Comparison of ENCODE assay signal across 12 mouse cellular contexts in genomic region chr12:83475419-83475818, GRCm38 (mm10). TPM values are rescaled to one million over a fixed set of nuclear protein-coding genes. Genes with fewer than 3 reads are reported as not detected.
A peak's percentile ranks its signal among the peaks of the same experiment; 100 is the strongest.
ATAC-seq lines count a peak whose summit lies in the region.
"Had no signal": no experiment of that assay in that cellular context is flagged by ENCODE, and none has a peak within 500 bp of the region (broad histone marks: within the 10 kb centered on the region; RNA-seq: fewer than 3 reads in every experiment).

No protein-coding gene starts in this region.

- H3K4me2 ChIP-seq in hindbrain, embryonic 12.5 days (replicated peaks) = no peak overlapping the region; the same call in 1 of the 2 replicates
- H3K4me2 ChIP-seq in hindbrain, embryonic 16.5 days (ENCODE audit: low read length) = no peak overlapping the region
- no peak overlapping the region for H3K4me2 ChIP-seq in midbrain, embryonic 12.5 days (replicated peaks)
- no peak overlapping the region for H3K4me2 ChIP-seq in midbrain, embryonic 15.5 days
- no peak overlapping the region for H3K4me2 ChIP-seq in neural tube, embryonic 14.5 days (ENCODE audit: low read depth, low read length)
- H3K4me2 ChIP-seq in neural tube, embryonic 15.5 days = no peak overlapping the region

- no peak for ATAC-seq in hindbrain, embryonic 12.5 days (ENCODE audit: low FRiP score)
- ATAC-seq in hindbrain, embryonic 16.5 days = no peak
- ATAC-seq in midbrain, embryonic 12.5 days (ENCODE audit: low FRiP score, low read depth) = no peak
- no peak for ATAC-seq in midbrain, embryonic 15.5 days (replicated peaks)
- ATAC-seq in neural tube, embryonic 14.5 days (ENCODE audit: low read depth) = 0 out of 2 replicates have a peak, but pooled peaks have one; percentile 58
- ATAC-seq in neural tube, embryonic 15.5 days (ENCODE audit: low FRiP score) = no peak
- ATAC-seq: activated CD4-positive, CD25-positive, alpha-beta regulatory T cell, adult 4 months; Patski had no signal

- H3K36me3 ChIP-seq in hindbrain, embryonic 12.5 days = no peaks in the 10 kb centered on the region
- H3K36me3 ChIP-seq in hindbrain, embryonic 16.5 days (ENCODE audit: control insufficient read depth, insufficient read depth, low read length) = no peaks in the 10 kb centered on the region
- no peaks in the 10 kb centered on the region for H3K36me3 ChIP-seq in midbrain, embryonic 12.5 days
- H3K36me3 ChIP-seq in midbrain, embryonic 15.5 days (replicated peaks) = no peaks in the 10 kb centered on the region
- H3K36me3 ChIP-seq in neural tube, embryonic 14.5 days (ENCODE audit: control insufficient read depth, insufficient read depth, low read length) = no peaks in the 10 kb centered on the region
- no peaks in the 10 kb centered on the region for H3K36me3 ChIP-seq in neural tube, embryonic 15.5 days
- H3K36me3 ChIP-seq: embryonic facial prominence, embryonic 10.5 days had no signal

- H3K9me3 ChIP-seq in hindbrain, embryonic 12.5 days (replicated peaks) = no peaks in the 10 kb centered on the region
- no peaks in the 10 kb centered on the region for H3K9me3 ChIP-seq in hindbrain, embryonic 16.5 days (ENCODE audit: control insufficient read depth, low read length)
- no peaks in the 10 kb centered on the region for H3K9me3 ChIP-seq in midbrain, embryonic 12.5 days
- H3K9me3 ChIP-seq in midbrain, embryonic 15.5 days = no peaks in the 10 kb centered on the region
- H3K9me3 ChIP-seq in neural tube, embryonic 14.5 days (ENCODE audit: control insufficient read depth, low read length) = no peaks in the 10 kb centered on the region
- H3K9me3 ChIP-seq in neural tube, embryonic 15.5 days (replicated peaks) = no peaks in the 10 kb centered on the region
- H3K9me3 ChIP-seq: embryonic facial prominence, embryonic 10.5 days; forebrain, embryonic 13.5 days had no signal

- no peak overlapping the region for H3K9ac ChIP-seq in hindbrain, embryonic 12.5 days
- no peak overlapping the region for H3K9ac ChIP-seq in hindbrain, embryonic 16.5 days (ENCODE audit: low read depth, low read length)
- H3K9ac ChIP-seq in midbrain, embryonic 12.5 days (replicated peaks) = no peak overlapping the region
- no peak overlapping the region for H3K9ac ChIP-seq in midbrain, embryonic 15.5 days
- H3K9ac ChIP-seq in neural tube, embryonic 14.5 days (replicated peaks; ENCODE audit: low read depth, low read length) = no peak overlapping the region
- H3K9ac ChIP-seq in neural tube, embryonic 15.5 days (replicated peaks) = no peak overlapping the region
- H3K9ac ChIP-seq: forebrain, embryonic 13.5 days; forebrain, postnatal 0 days had no signal

- WGBS in hindbrain, embryonic 12.5 days = 40% methylated on average over 6 of the region's 6 CpGs
- 28% methylated on average over 6 of the region's 6 CpGs for WGBS in hindbrain, embryonic 16.5 days
- 48% methylated on average over 6 of the region's 6 CpGs for WGBS in midbrain, embryonic 12.5 days
- WGBS in midbrain, embryonic 15.5 days = 23% methylated on average over 6 of the region's 6 CpGs
- 29% methylated on average over 6 of the region's 6 CpGs for WGBS in neural tube, embryonic 14.5 days
- WGBS in neural tube, embryonic 15.5 days = 21% methylated on average over 6 of the region's 6 CpGs

- H3K27ac ChIP-seq in hindbrain, embryonic 12.5 days = peak overlapping the region; percentile 70
- no peak overlapping the region for H3K27ac ChIP-seq in hindbrain, embryonic 16.5 days (ENCODE audit: low read depth, low read length)
- 0 out of 2 replicates have a peak overlapping the region, but pooled peaks have one; percentile 40 for H3K27ac ChIP-seq in midbrain, embryonic 12.5 days (replicated peaks)
- no peak overlapping the region for H3K27ac ChIP-seq in midbrain, embryonic 15.5 days
- H3K27ac ChIP-seq in neural tube, embryonic 14.5 days (ENCODE audit: low read depth, low read length) = no peak overlapping the region
- no peak overlapping the region for H3K27ac ChIP-seq in neural tube, embryonic 15.5 days (replicated peaks)
- H3K27ac ChIP-seq: embryonic facial prominence, embryonic 10.5 days; forebrain, embryonic 13.5 days had no signal

- no peaks in the 10 kb centered on the region for H3K27me3 ChIP-seq in hindbrain, embryonic 12.5 days
- no peaks in the 10 kb centered on the region for H3K27me3 ChIP-seq in hindbrain, embryonic 16.5 days (replicated peaks; ENCODE audit: control insufficient read depth, insufficient read depth, low read length)
- no peaks in the 10 kb centered on the region for H3K27me3 ChIP-seq in midbrain, embryonic 12.5 days
- H3K27me3 ChIP-seq in midbrain, embryonic 15.5 days (replicated peaks) = no peaks in the 10 kb centered on the region
- no peaks in the 10 kb centered on the region for H3K27me3 ChIP-seq in neural tube, embryonic 14.5 days (ENCODE audit: control insufficient read depth, insufficient read depth, low read length)
- H3K27me3 ChIP-seq in neural tube, embryonic 15.5 days (replicated peaks) = no peaks in the 10 kb centered on the region
- H3K27me3 ChIP-seq: CH12.LX; forebrain, embryonic 13.5 days had no signal

- H3K4me1 ChIP-seq in hindbrain, embryonic 12.5 days = peaks cover 24% of the 10 kb centered on the region
- H3K4me1 ChIP-seq in hindbrain, embryonic 16.5 days (ENCODE audit: control insufficient read depth, insufficient read depth, low read depth, low read length) = peaks cover 15% of the 10 kb centered on the region
- H3K4me1 ChIP-seq in midbrain, embryonic 12.5 days = peaks cover 26% of the 10 kb centered on the region
- peaks cover 34% of the 10 kb centered on the region for H3K4me1 ChIP-seq in midbrain, embryonic 15.5 days
- H3K4me1 ChIP-seq in neural tube, embryonic 14.5 days (ENCODE audit: control insufficient read depth, insufficient read depth, low read length) = peaks cover 3% of the 10 kb centered on the region; the same call in 1 of the 2 replicates
- H3K4me1 ChIP-seq in neural tube, embryonic 15.5 days = peaks cover 34% of the 10 kb centered on the region

- no peak overlapping the region for H3K4me3 ChIP-seq in hindbrain, embryonic 12.5 days
- no peak overlapping the region for H3K4me3 ChIP-seq in hindbrain, embryonic 16.5 days (ENCODE audit: low read length)
- H3K4me3 ChIP-seq in midbrain, embryonic 12.5 days = no peak overlapping the region
- H3K4me3 ChIP-seq in midbrain, embryonic 15.5 days = no peak overlapping the region
- no peak overlapping the region for H3K4me3 ChIP-seq in neural tube, embryonic 14.5 days (ENCODE audit: low read depth, low read length)
- no peak overlapping the region for H3K4me3 ChIP-seq in neural tube, embryonic 15.5 days (replicated peaks)
- H3K4me3 ChIP-seq: embryonic facial prominence, embryonic 10.5 days; forebrain, embryonic 13.5 days had no signal

RNA-seq across cellular contexts. Expression of gene Dpf3, which starts 12.1 kb away (rescaled TPM):
- polyA plus RNA-seq in hindbrain, embryonic 12.5 days (2016; fragmentation: Nextera tagmentation; extraction: Ambion mirVana) = 18.0 and 21.6 TPM in 2 replicates
- polyA plus RNA-seq in hindbrain, embryonic 16.5 days (2015; fragmentation: Nextera tagmentation; extraction: Ambion mirVana) = 20.9 and 23.2 TPM in 2 replicates
- polyA plus RNA-seq in midbrain, embryonic 12.5 days (2016; fragmentation: Nextera tagmentation; extraction: Ambion mirVana) = 17.4 and 19.3 TPM in 2 replicates
- 25.0 and 26.9 TPM in 2 replicates for polyA plus RNA-seq in midbrain, embryonic 15.5 days (2015; fragmentation: Nextera tagmentation; extraction: Ambion mirVana)
- 20.2 and 29.2 TPM in 2 replicates for polyA plus RNA-seq in neural tube, embryonic 14.5 days (2014; fragmentation: Nextera tagmentation; extraction: Ambion mirVana)
- polyA plus RNA-seq in neural tube, embryonic 15.5 days (2015; fragmentation: Nextera tagmentation; extraction: Ambion mirVana) = 14.0 and 15.5 TPM in 2 replicates

RNA-seq across cellular contexts. Expression of gene Dcaf4, which starts 44.8 kb away (rescaled TPM):
- polyA plus RNA-seq in hindbrain, embryonic 12.5 days (2016; fragmentation: Nextera tagmentation; extraction: Ambion mirVana) = 28.2 and 29.9 TPM in 2 replicates
- polyA plus RNA-seq in hindbrain, embryonic 16.5 days (2015; fragmentation: Nextera tagmentation; extraction: Ambion mirVana) = 47.3 and 48.2 TPM in 2 replicates
- 27.4 and 30.5 TPM in 2 replicates for polyA plus RNA-seq in midbrain, embryonic 12.5 days (2016; fragmentation: Nextera tagmentation; extraction: Ambion mirVana)
- polyA plus RNA-seq in midbrain, embryonic 15.5 days (2015; fragmentation: Nextera tagmentation; extraction: Ambion mirVana) = 45.8 and 51.4 TPM in 2 replicates
- polyA plus RNA-seq in neural tube, embryonic 14.5 days (2014; fragmentation: Nextera tagmentation; extraction: Ambion mirVana) = 39.9 and 47.1 TPM in 2 replicates
- polyA plus RNA-seq in neural tube, embryonic 15.5 days (2015; fragmentation: Nextera tagmentation; extraction: Ambion mirVana) = 45.8 and 46.1 TPM in 2 replicates

Comparison
In these comparisons a context has a peak if more than half of its experiments do, and no peak if none do; other contexts are left out.
1. H3K27ac ChIP-seq: peak in hindbrain, embryonic 12.5 days (single experiment) and midbrain, embryonic 12.5 days (single experiment); none in hindbrain, embryonic 16.5 days (single experiment), midbrain, embryonic 15.5 days (single experiment), neural tube, embryonic 14.5 days (single experiment) and neural tube, embryonic 15.5 days (single experiment).